Mouse (Mus musculus) neural tube, embryonic 14.5 days (tissue): ENCODE results near the gene Ankrd34a. TPM values are rescaled to one million over a fixed set of nuclear protein-coding genes. Genes with fewer than 3 reads are reported as not detected.

Source experiments
- ATAC-seq: fragments of 200-750 bp; cut with Nextera tagmentation; 2 replicates; pipeline ENCODE4 v1.8.0; 2017; ENCODE audit warnings: low read depth, mild to moderate bottlenecking, moderate TSS enrichment, moderate library complexity
- H3K27ac ChIP-seq: fragments of 300-500 bp; sonication (generic); 2 replicates; pipeline ENCODE4 v1.5.1; 2014; ENCODE audit warnings: low read depth, mild to moderate bottlenecking, control low read depth, low read length, moderate library complexity, mixed read lengths
- H3K27me3 ChIP-seq: fragments of 300-500 bp; sonication (generic); 2 replicates; pipeline ENCODE4 v1.6.1; 2014; ENCODE audit warnings: low read length; ENCODE audit not compliant: control insufficient read depth, insufficient read depth
- H3K36me3 ChIP-seq: fragments of 300-500 bp; sonication (generic); 2 replicates; pipeline ENCODE4 v1.6.1; 2014; ENCODE audit warnings: low read length, mixed read lengths; ENCODE audit not compliant: control insufficient read depth, insufficient read depth
- H3K4me1 ChIP-seq: fragments of 300-500 bp; sonication (generic); 2 replicates; pipeline ENCODE4 v1.6.1; 2014; ENCODE audit warnings: low read length; ENCODE audit not compliant: control insufficient read depth, insufficient read depth
- H3K4me2 ChIP-seq: fragments of 300-500 bp; sonication (generic); 2 replicates; pipeline ENCODE4 v1.6.1; 2014; ENCODE audit warnings: mild to moderate bottlenecking, low read depth, low read length, control low read depth
- H3K4me3 ChIP-seq: fragments of 300-500 bp; sonication (generic); 2 replicates; pipeline ENCODE4 v1.5.1; 2014; ENCODE audit warnings: low read depth, low read length, control low read depth, mixed read lengths
- H3K9ac ChIP-seq: fragments of 300-500 bp; sonication (generic); replicated peaks from 2 replicates; pipeline ENCODE4 v1.6.1; 2014; ENCODE audit warnings: low read depth, mild to moderate bottlenecking, control low read depth, low read length, mixed read lengths
- H3K9me3 ChIP-seq: fragments of 300-500 bp; sonication (generic); 2 replicates; pipeline ENCODE4 v1.6.1; 2016; ENCODE audit warnings: low read length; ENCODE audit not compliant: control insufficient read depth
- WGBS: fragments of 180-500 bp; shearing (Covaris S2); extraction: QIAGEN DNeasy Blood & Tissue Kit; methylation state at CpG from one replicate; pipeline ENCODE4 v1.1.7; 2014; 5-methylcytosine and 5-hydroxymethylcytosine counted together
- polyA plus RNA-seq: library from polyadenylated mRNA; unstranded; fragments of >200 nt; fragmentation: Nextera tagmentation; extraction: Ambion mirVana; gene quantifications from 2 replicates; pipeline ENCODE4 v1.2.1, GENCODE M21; 2014

Ankrd34a gene
- polyA plus RNA-seq, 1 experiment from 2014 or later, result 21.0 TPM

GRCm38 (mm10) chr3:96566661-96567450 lies 29.6 kb upstream of the Ankrd34a start:
- no peaks in the 10 kb centered on the region for H3K9me3 ChIP-seq
- no peak overlapping the region for H3K4me2 ChIP-seq
- no peak for ATAC-seq
- no peaks in the 10 kb centered on the region for H3K27me3 ChIP-seq
- 87% methylated on average over 8 of the region's 8 CpGs for WGBS
- H3K36me3 ChIP-seq, result no peaks in the 10 kb centered on the region
- no peak overlapping the region for H3K9ac ChIP-seq
- no peak overlapping the region for H3K27ac ChIP-seq
- no peaks in the 10 kb centered on the region for H3K4me1 ChIP-seq
- no peak overlapping the region for H3K4me3 ChIP-seq

- Histone ChIP-seq H3K27ac (no peak overlapping the region), H3K9ac (no peak overlapping the region), H3K27me3 (no peaks in the 10 kb centered on the region), H3K4me3 (no peak overlapping the region), H3K4me1 (no peaks in the 10 kb centered on the region), H3K9me3 (no peaks in the 10 kb centered on the region), H3K4me2 (no peak overlapping the region), H3K36me3 (no peaks in the 10 kb centered on the region)
- WGBS, result 69% methylated on average over 8 of the region's 8 CpGs
- ATAC-seq, result no peak
Observed at GRCm38 (mm10) chr3:96568605-96569004, 27.8 kb upstream of the Ankrd34a start.

DNA sequence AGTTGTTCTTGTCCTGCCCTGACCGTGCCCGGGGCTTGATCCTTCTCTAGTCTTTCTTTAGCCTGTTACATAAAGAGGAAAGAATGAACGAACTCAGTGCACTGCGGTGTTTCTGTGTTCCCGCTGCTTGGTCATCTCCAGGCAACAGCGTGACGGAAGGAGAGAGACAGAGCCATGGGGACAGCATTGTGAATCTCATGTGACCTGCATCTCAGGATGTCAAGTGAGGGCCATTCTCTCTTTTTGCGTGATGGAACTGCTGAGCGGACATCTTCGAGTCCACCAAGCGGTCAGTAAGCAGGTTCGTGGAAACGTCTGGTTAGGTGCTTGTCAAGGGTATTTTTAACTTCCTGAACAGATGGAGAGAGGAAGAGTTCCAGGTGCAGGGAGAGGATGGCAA lies 26.9 kb upstream of the Ankrd34a start:
- Histone ChIP-seq H3K27me3 (no peaks in the 10 kb centered on the region), H3K4me3 (no peak overlapping the region), H3K9me3 (no peaks in the 10 kb centered on the region), H3K27ac (no peak overlapping the region), H3K4me1 (no peaks in the 10 kb centered on the region), H3K36me3 (no peaks in the 10 kb centered on the region), H3K9ac (no peak overlapping the region), H3K4me2 (no peak overlapping the region)
- no peak for ATAC-seq
- 91% methylated on average over 13 of the region's 13 CpGs for WGBS

- Histone ChIP-seq H3K9ac (no peak overlapping the region), H3K36me3 (no peaks in the 10 kb centered on the region), H3K9me3 (no peaks in the 10 kb centered on the region), H3K4me1 (no peaks in the 10 kb centered on the region), H3K4me3 (no peak overlapping the region), H3K4me2 (no peak overlapping the region), H3K27me3 (no peaks in the 10 kb centered on the region), H3K27ac (no peak overlapping the region)
- no peak for ATAC-seq
- 92% methylated on average over 11 of the region's 11 CpGs for WGBS
Observed at GRCm38 (mm10) chr3:96569966-96570605, 26.4 kb upstream of the Ankrd34a start.

GRCm38 (mm10) chr3:96570643-96571042 lies 25.8 kb upstream of the Ankrd34a start:
- no peaks in the 10 kb centered on the region for H3K27me3 ChIP-seq
- no peak overlapping the region for H3K4me3 ChIP-seq
- 77% methylated on average over 7 of the region's 7 CpGs for WGBS
- H3K4me1 ChIP-seq, result no peaks in the 10 kb centered on the region
- H3K9ac ChIP-seq, result no peak overlapping the region
- no peak overlapping the region for H3K27ac ChIP-seq
- H3K9me3 ChIP-seq, result no peaks in the 10 kb centered on the region
- H3K4me2 ChIP-seq, result no peak overlapping the region
- H3K36me3 ChIP-seq, result no peaks in the 10 kb centered on the region
- ATAC-seq, result no peak

DNA sequence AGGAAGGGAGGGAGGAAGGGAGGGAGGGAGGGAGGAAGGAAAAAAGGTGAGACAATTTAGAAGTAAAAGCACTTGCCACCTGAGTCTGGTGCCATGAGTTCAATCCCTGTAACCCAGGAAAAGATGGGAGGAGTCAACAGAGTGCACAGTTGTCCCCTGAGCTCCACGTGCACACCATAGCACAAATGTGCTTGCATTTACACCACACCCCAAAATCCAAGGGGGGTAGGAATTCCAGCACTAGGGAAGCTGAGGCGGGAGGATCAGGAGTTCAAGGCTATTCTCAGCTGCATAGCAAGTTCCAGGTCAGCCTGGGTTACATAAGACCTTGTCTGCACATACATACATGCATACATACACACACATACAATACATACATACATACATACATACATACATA lies 25.1 kb upstream of the Ankrd34a start:
- H3K4me2 ChIP-seq, result no peak overlapping the region
- H3K4me3 ChIP-seq, result no peak overlapping the region
- no peak for ATAC-seq
- H3K27ac ChIP-seq, result no peak overlapping the region
- WGBS, result 72% methylated on average over 2 of the region's 2 CpGs
- no peak overlapping the region for H3K9ac ChIP-seq
- no peaks in the 10 kb centered on the region for H3K36me3 ChIP-seq
- H3K9me3 ChIP-seq, result no peaks in the 10 kb centered on the region
- peaks cover 3% of the 10 kb centered on the region; the same call in 1 of the 2 replicates for H3K4me1 ChIP-seq
- H3K27me3 ChIP-seq, result no peaks in the 10 kb centered on the region

GRCm38 (mm10) chr3:96571896-96572698 lies 24.3 kb upstream of the Ankrd34a start:
- Histone ChIP-seq H3K4me2 (no peak overlapping the region), H3K27ac (no peak overlapping the region), H3K9me3 (no peaks in the 10 kb centered on the region), H3K36me3 (no peaks in the 10 kb centered on the region), H3K4me3 (no peak overlapping the region), H3K9ac (no peak overlapping the region), H3K4me1 (peaks cover 7% of the 10 kb centered on the region; the same call in 1 of the 2 replicates), H3K27me3 (no peaks in the 10 kb centered on the region)
- no peak for ATAC-seq
- 83% methylated on average over 16 of the region's 16 CpGs for WGBS

DNA sequence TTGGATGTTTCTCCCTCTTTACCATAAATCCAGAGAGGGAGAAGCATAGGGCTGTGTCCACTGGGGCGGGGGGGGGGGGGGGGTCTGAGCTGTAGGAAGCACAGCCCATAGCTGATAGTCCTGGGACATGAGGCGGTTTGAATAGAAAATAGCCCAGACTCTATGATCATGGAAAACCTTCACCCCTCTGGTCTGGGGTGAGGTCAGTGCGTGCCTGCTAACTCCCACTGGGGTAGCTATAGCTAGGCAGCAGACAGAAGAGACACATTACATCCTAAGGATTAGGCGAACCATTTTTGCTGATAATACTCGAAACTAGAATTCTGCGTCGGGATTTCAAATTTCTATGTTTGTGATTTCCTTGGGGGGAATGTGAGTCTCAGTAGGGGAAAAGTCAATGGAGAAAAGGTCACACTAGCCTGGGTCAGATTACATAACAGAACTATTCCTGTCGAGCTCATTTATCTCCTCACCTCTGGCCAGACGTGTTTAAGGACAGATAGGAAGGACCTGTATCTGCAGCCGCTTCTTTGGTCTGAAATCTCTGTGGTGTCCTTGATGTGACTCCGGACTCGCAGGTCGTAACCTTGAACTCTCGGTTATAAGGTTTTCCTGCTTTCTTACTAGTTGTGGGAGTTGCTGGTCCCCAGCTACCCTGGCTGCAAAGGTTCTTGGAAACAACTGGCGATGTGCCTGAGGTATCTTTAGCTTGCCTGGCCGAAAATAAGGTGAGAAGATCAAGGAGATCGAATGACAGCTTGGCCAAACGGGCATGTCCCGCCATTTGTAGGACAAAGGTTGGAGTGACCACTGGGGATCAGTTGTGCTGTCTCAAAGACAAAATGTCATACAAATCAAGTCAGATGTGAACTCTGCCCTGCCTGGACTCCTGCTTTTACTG lies 22.6 kb upstream of the Ankrd34a start:
- Histone ChIP-seq H3K27me3 (no peaks in the 10 kb centered on the region), H3K4me2 (no peak overlapping the region), H3K9me3 (no peaks in the 10 kb centered on the region), H3K4me3 (no peak overlapping the region), H3K36me3 (no peaks in the 10 kb centered on the region), H3K9ac (no peak overlapping the region), H3K4me1 (peaks cover 10% of the 10 kb centered on the region; the same call in 1 of the 2 replicates), H3K27ac (no peak overlapping the region)
- WGBS, result 85% methylated on average over 19 of the region's 19 CpGs
- ATAC-seq, result no peak
